Mouse (Mus musculus): ENCODE data around the gene Efs. TPM values are rescaled to one million over a fixed set of nuclear protein-coding genes. Genes with fewer than 3 reads are reported as not detected.

Efs gene
- polyA plus RNA-seq, 1 experiment from 2014 or later, result 6.5 TPM

GRCm38 (mm10) chr14:54936831-54937160, 10.9 kb upstream of the Efs start:
- Histone ChIP-seq H3K4me1 (replicated peaks; ENCODE audit: control insufficient read depth, insufficient read depth, low read length) (no peaks in the 10 kb centered on the region), H3K4me2 (replicated peaks; ENCODE audit: low read depth) (no peak overlapping the region), H3K27me3 (replicated peaks; ENCODE audit: control insufficient read depth, insufficient read depth, low read length) (0 out of 2 replicates have a peak, but pooled peaks cover 3% of the 10 kb centered on the region), H3K9ac (ENCODE audit: low read depth, low read length) (no peak overlapping the region), H3K36me3 (ENCODE audit: control insufficient read depth, insufficient read depth) (no peaks in the 10 kb centered on the region), H3K27ac (ENCODE audit: low read depth, low read length) (no peak overlapping the region), H3K9me3 (ENCODE audit: control insufficient read depth) (no peaks in the 10 kb centered on the region), H3K4me3 (ENCODE audit: low read depth, low read length) (no peak overlapping the region)
- TF ChIP-seq CTCF (IDR thresholded peaks at IDR 0.05; ENCODE audit: low read depth), result no peak
- 46% methylated on average over 6 of the region's 6 CpGs for WGBS
- ATAC-seq, result no peak

- no peak within 1 kb of the TSS for H3K4me3 ChIP-seq (ENCODE audit: low read depth, low read length)
- H3K9me3 ChIP-seq (ENCODE audit: control insufficient read depth), result no peaks in the 10 kb centered on the region
- WGBS, result 48% methylated on average over 8 of the region's 8 CpGs
- no peak within 1 kb of the TSS for H3K9ac ChIP-seq (ENCODE audit: low read depth, low read length)
- ATAC-seq, result no peak
- H3K36me3 ChIP-seq (ENCODE audit: control insufficient read depth, insufficient read depth), result no peaks in the 10 kb centered on the region
- H3K27me3 ChIP-seq (replicated peaks; ENCODE audit: control insufficient read depth, insufficient read depth, low read length), result 0 out of 2 replicates have a peak, but pooled peaks cover 3% of the 10 kb centered on the region
- H3K27ac ChIP-seq (ENCODE audit: low read depth, low read length), result no peak within 1 kb of the TSS
- H3K4me2 ChIP-seq (replicated peaks; ENCODE audit: low read depth), result no peak within 1 kb of the TSS
- peak; percentile 49 for TF ChIP-seq CTCF (IDR thresholded peaks at IDR 0.05; ENCODE audit: low read depth)
- no peaks in the 10 kb centered on the region for H3K4me1 ChIP-seq (replicated peaks; ENCODE audit: control insufficient read depth, insufficient read depth, low read length)
Measured at GRCm38 (mm10) chr14:54935904-54936830, 10.2 kb upstream of the Efs start, which contains the start of gene Cmtm5. TSS of gene Cmtm5 (plus strand) at chr14:54936261.

GRCm38 (mm10) chr14:54932645-54933150, 6.8 kb upstream of the Efs start, which contains the start of gene Il25:
TSS of gene Il25 (plus strand) at chr14:54932695.
- no peaks in the 10 kb centered on the region for H3K9me3 ChIP-seq (ENCODE audit: control insufficient read depth)
- WGBS, result 44% methylated on average over 6 of the region's 6 CpGs
- H3K27ac ChIP-seq (ENCODE audit: low read depth, low read length), result no peak within 1 kb of the TSS
- H3K4me1 ChIP-seq (replicated peaks; ENCODE audit: control insufficient read depth, insufficient read depth, low read length), result no peaks in the 10 kb centered on the region
- H3K36me3 ChIP-seq (ENCODE audit: control insufficient read depth, insufficient read depth), result no peaks in the 10 kb centered on the region
- no peak for ATAC-seq
- H3K9ac ChIP-seq (ENCODE audit: low read depth, low read length), result no peak within 1 kb of the TSS
- H3K4me3 ChIP-seq (ENCODE audit: low read depth, low read length), result no peak within 1 kb of the TSS
- H3K4me2 ChIP-seq (replicated peaks; ENCODE audit: low read depth), result no peak within 1 kb of the TSS
- 0 out of 2 replicates have a peak, but pooled peaks cover 6% of the 10 kb centered on the region for H3K27me3 ChIP-seq (replicated peaks; ENCODE audit: control insufficient read depth, insufficient read depth, low read length)
- TF ChIP-seq CTCF (IDR thresholded peaks at IDR 0.05; ENCODE audit: low read depth), result no peak

GRCm38 (mm10) chr14:54930431-54930830, 4.5 kb upstream of the Efs start:
- H3K9me3 ChIP-seq (ENCODE audit: control insufficient read depth), result no peaks in the 10 kb centered on the region
- H3K9ac ChIP-seq (ENCODE audit: low read depth, low read length), result no peak overlapping the region
- WGBS, result 34% methylated on average over 2 of the region's 2 CpGs
- ATAC-seq, result no peak
- H3K4me1 ChIP-seq (replicated peaks; ENCODE audit: control insufficient read depth, insufficient read depth, low read length), result 0 out of 2 replicates have a peak, but pooled peaks cover 2% of the 10 kb centered on the region
- H3K4me3 ChIP-seq (ENCODE audit: low read depth, low read length), result no peak overlapping the region
- H3K27ac ChIP-seq (ENCODE audit: low read depth, low read length), result no peak overlapping the region
- H3K4me2 ChIP-seq (replicated peaks; ENCODE audit: low read depth), result no peak overlapping the region
- no peaks in the 10 kb centered on the region for H3K36me3 ChIP-seq (ENCODE audit: control insufficient read depth, insufficient read depth)
- peaks cover 22% of the 10 kb centered on the region for H3K27me3 ChIP-seq (replicated peaks; ENCODE audit: control insufficient read depth, insufficient read depth, low read length)
- no peak for TF ChIP-seq CTCF (IDR thresholded peaks at IDR 0.05; ENCODE audit: low read depth)

- Histone ChIP-seq H3K27me3 (replicated peaks; ENCODE audit: control insufficient read depth, insufficient read depth, low read length) (peaks cover 23% of the 10 kb centered on the region), H3K4me3 (ENCODE audit: low read depth, low read length) (no peak overlapping the region), H3K9me3 (ENCODE audit: control insufficient read depth) (no peaks in the 10 kb centered on the region), H3K36me3 (ENCODE audit: control insufficient read depth, insufficient read depth) (no peaks in the 10 kb centered on the region), H3K4me1 (replicated peaks; ENCODE audit: control insufficient read depth, insufficient read depth, low read length) (0 out of 2 replicates have a peak, but pooled peaks cover 2% of the 10 kb centered on the region), H3K9ac (ENCODE audit: low read depth, low read length) (no peak overlapping the region), H3K4me2 (replicated peaks; ENCODE audit: low read depth) (no peak overlapping the region), H3K27ac (ENCODE audit: low read depth, low read length) (no peak overlapping the region)
- no peak for ATAC-seq
- WGBS, result 64% methylated on average over 5 of the region's 5 CpGs
- TF ChIP-seq CTCF (IDR thresholded peaks at IDR 0.05; ENCODE audit: low read depth), result no peak
Measured at GRCm38 (mm10) chr14:54929801-54930200, 3.9 kb upstream of the Efs start.

- Histone ChIP-seq H3K9ac (ENCODE audit: low read depth, low read length) (no peak overlapping the region), H3K36me3 (ENCODE audit: control insufficient read depth, insufficient read depth) (no peaks in the 10 kb centered on the region), H3K4me3 (ENCODE audit: low read depth, low read length) (peak overlapping the region; percentile 51)
Measured at GRCm38 (mm10) chr14:54927296-54927695, 1.4 kb upstream of the Efs start.

More at GRCm38 (mm10) chr14:54927296-54927695, 1.4 kb upstream of the Efs start:
- Histone ChIP-seq H3K4me1 (replicated peaks; ENCODE audit: control insufficient read depth, insufficient read depth, low read length) (0 out of 2 replicates have a peak, but pooled peaks cover 2% of the 10 kb centered on the region), H3K9me3 (ENCODE audit: control insufficient read depth) (no peaks in the 10 kb centered on the region), H3K27me3 (replicated peaks; ENCODE audit: control insufficient read depth, insufficient read depth, low read length) (peaks cover 21% of the 10 kb centered on the region), H3K4me2 (replicated peaks; ENCODE audit: low read depth) (peak overlapping the region; percentile 76), H3K27ac (ENCODE audit: low read depth, low read length) (peak overlapping the region; percentile 87)
- ATAC-seq, result no peak
- no peak for TF ChIP-seq CTCF (IDR thresholded peaks at IDR 0.05; ENCODE audit: low read depth)
- WGBS, result 27% methylated on average over 7 of the region's 7 CpGs

All from intestine, postnatal 0 days (tissue).